Mouse (Mus musculus) CD4-positive, CD25-positive, alpha-beta regulatory T cell, adult 2 months (primary cell): ENCODE results near the gene Map6.
A peak's percentile ranks its signal among the peaks of the same experiment; 100 is the strongest.

Experiments used
- DNase-seq: peaks from one replicate; pipeline ENCODE4 v3.0.0-alpha.2; 2012; ENCODE audit warnings: low read depth, low spot score

Gene Map6

GRCm38 (mm10) chr7:99355731-99356131, 88.5 kb downstream of the Map6 start:
- no peak for DNase-seq

- no peak for DNase-seq
These were observed 89.1 kb downstream of the Map6 start for GRCm38 (mm10) chr7:99356244-99356930.

GRCm38 (mm10) chr7:99357201-99357600, 90.0 kb downstream of the Map6 start:
- DNase-seq = no peak

- no peak for DNase-seq
These were observed 91.1 kb downstream of the Map6 start for GRCm38 (mm10) chr7:99358371-99358770.

- DNase-seq = no peak
These were observed 93.0 kb downstream of the Map6 start for GRCm38 (mm10) chr7:99360021-99360802.

GRCm38 (mm10) chr7:99360803-99361414, 93.7 kb downstream of the Map6 start:
- DNase-seq = no peak

GRCm38 (mm10) chr7:99362137-99362536, 94.9 kb downstream of the Map6 start:
- DNase-seq = no peak

GRCm38 (mm10) chr7:99365069-99365468, 97.8 kb downstream of the Map6 start:
- DNase-seq = peak; percentile 79

GRCm38 (mm10) chr7:99366716-99367115, 99.5 kb downstream of the Map6 start:
- no peak for DNase-seq

- DNase-seq = peak; percentile 27
These were observed 107.1 kb downstream of the Map6 start for GRCm38 (mm10) chr7:99374325-99374724.

- DNase-seq = peak; percentile 89
These were observed 108.2 kb downstream of the Map6 start for GRCm38 (mm10) chr7:99375455-99375854.

GRCm38 (mm10) chr7:99378870-99379269, 111.6 kb downstream of the Map6 start:
- DNase-seq = no peak

- DNase-seq = peak; percentile 55
These were observed 113.4 kb downstream of the Map6 start for GRCm38 (mm10) chr7:99380491-99381213.

- DNase-seq = peak; percentile 99
These were observed 114.2 kb downstream of the Map6 start, which contains the start of gene Gdpd5 for GRCm38 (mm10) chr7:99381214-99382087. Gene Gdpd5, plus strand, starts transcription at chr7:99381414.

GRCm38 (mm10) chr7:99382088-99383000, 115.1 kb downstream of the Map6 start:
- peak; percentile 39 for DNase-seq

GRCm38 (mm10) chr7:99383246-99383645, 116.0 kb downstream of the Map6 start:
- no peak for DNase-seq

GRCm38 (mm10) chr7:99384101-99384611, 116.9 kb downstream of the Map6 start:
- DNase-seq = no peak

GRCm38 (mm10) chr7:99386030-99386429, 118.8 kb downstream of the Map6 start:
- no peak for DNase-seq
